7 mouse cellular contexts compared by ENCODE assay signal in the genomic region with DNA sequence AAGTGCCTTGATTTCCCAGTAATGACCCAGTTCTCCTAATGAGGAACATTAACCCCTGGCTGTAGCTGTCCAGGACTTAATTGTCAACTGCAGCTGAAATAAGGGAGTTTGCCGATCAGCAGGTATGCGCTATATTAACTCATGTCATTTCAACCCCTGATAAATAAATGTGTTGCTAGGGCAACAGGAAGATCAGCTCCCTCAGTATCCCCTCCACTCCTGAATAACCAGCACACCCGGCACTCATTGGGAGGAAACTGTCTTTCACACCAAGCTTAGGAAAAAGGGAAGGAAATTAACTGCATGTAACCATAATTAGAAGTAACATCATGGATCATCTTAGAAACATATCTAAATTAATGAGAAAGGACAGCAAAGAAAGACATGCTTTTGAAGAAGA.
"Had no signal": no experiment of that assay in that cellular context is flagged by ENCODE, and none has a peak within 500 bp of the region (broad histone marks: within the 10 kb centered on the region; RNA-seq: fewer than 3 reads in every experiment).

No protein-coding gene starts in this region.

- DNase-seq: lung, adult 18-20 months; lung, embryonic 14.5 days; lung, postnatal 10 days; right cerebral cortex, postnatal 14 days; thymus, adult 2 months; thymus, postnatal 25 days; thymus, postnatal 4 days had no signal
